Mouse (Mus musculus) G1E (cell line): ENCODE measurements at regions not wholly inside any gene's neighbourhood (a gene's known extent, or its start where the extent isn't known, plus 50 kb on each side); places are given as distances from the start of the nearest gene placed in this dataset.

Experiments
- ATAC-seq: 2 replicates; pipeline ENCODE4 v1.8.0; 2016; ENCODE audit warnings: mild to moderate bottlenecking; ENCODE audit not compliant: insufficient number of reproducible peaks, poor library complexity, low FRiP score, severe bottlenecking; ENCODE audit errors: extremely low read depth
- DNase-seq: peaks from one replicate; pipeline ENCODE4 v3.0.0; 2012; ENCODE audit warnings: low spot score
- H3K27me3 ChIP-seq: 2 replicates; pipeline ENCODE4 v1.6.1; 2012; ENCODE audit warnings: mild to moderate bottlenecking, low read length, inconsistent platforms; ENCODE audit not compliant: insufficient read depth
- H3K36me3 ChIP-seq: replicated peaks from 2 replicates; pipeline ENCODE3; 2012; ENCODE audit warnings: mild to moderate bottlenecking, inconsistent platforms
- H3K4me1 ChIP-seq: 2 replicates; pipeline ENCODE4 v1.6.1; 2012; ENCODE audit warnings: low read depth, low read length, inconsistent platforms, mixed read lengths; ENCODE audit not compliant: insufficient read depth
- H3K4me3 ChIP-seq: 2 replicates; pipeline ENCODE4 v1.5.1; 2012; ENCODE audit warnings: low read depth, mild to moderate bottlenecking, inconsistent platforms, low read length, moderate library complexity, mixed read lengths
- H3K9me3 ChIP-seq: replicated peaks from 2 replicates; pipeline ENCODE4 v1.6.1; 2012; ENCODE audit warnings: inconsistent platforms
- CTCF ChIP-seq: IDR thresholded peaks from 2 replicates; pipeline ENCODE4 v1.5.1; 2012; ENCODE audit warnings: low read depth, low read length, inconsistent platforms, mixed read lengths
- GATA1 ChIP-seq: IDR thresholded peaks from 2 replicates; pipeline ENCODE4 v1.6.1; 2012; ENCODE audit warnings: borderline replicate concordance, low read length, inconsistent platforms, mixed read lengths
- GATA2 ChIP-seq: IDR thresholded peaks from 2 replicates; pipeline ENCODE4 v1.6.1; 2012; ENCODE audit warnings: low read depth, low read length, inconsistent platforms, borderline replicate concordance
- POLR2AphosphoS5 ChIP-seq: IDR thresholded peaks from 2 replicates; pipeline ENCODE4 v1.6.1; 2012; ENCODE audit warnings: low read depth, low read length, inconsistent platforms; ENCODE audit not compliant: insufficient replicate concordance
- TAL1 ChIP-seq: conservative IDR thresholded peaks from 2 replicates; pipeline ENCODE4 v1.6.1; 2012; ENCODE audit warnings: low read depth, low read length, inconsistent platforms, mixed read lengths

DNA sequence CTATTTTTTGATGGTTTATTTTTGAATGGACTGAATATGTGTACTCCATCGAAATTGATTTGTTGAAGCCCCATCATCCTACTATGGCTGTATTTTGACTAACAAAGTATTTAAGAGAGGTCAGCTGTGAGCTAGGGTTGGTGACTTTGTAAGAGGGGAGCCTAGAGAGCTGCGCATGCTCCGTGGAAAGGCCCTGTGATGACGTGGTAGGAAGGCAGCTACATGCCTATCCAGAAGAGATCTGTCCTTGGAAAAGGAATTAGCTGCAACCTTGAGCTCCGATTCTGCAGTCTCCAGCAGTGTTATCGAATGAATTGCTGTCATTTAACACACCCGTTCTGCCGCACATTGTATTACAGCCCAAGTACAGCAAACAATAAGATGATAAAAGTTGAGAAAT is 287.1 kb upstream of the Prickle1 start:
- Histone ChIP-seq H3K4me3 (no peak overlapping the region), H3K9me3 (peaks cover 38% of the 10 kb centered on the region), H3K27me3 (no peaks in the 10 kb centered on the region), H3K4me1 (no peaks in the 10 kb centered on the region), H3K36me3 (no peaks in the 10 kb centered on the region)
- DNase-seq (no peak), ATAC-seq (no peak)
- TF ChIP-seq CTCF (no peak), TAL1 (no peak), GATA1 (no peak), POLR2AphosphoS5 (no peak), GATA2 (no peak)

DNA sequence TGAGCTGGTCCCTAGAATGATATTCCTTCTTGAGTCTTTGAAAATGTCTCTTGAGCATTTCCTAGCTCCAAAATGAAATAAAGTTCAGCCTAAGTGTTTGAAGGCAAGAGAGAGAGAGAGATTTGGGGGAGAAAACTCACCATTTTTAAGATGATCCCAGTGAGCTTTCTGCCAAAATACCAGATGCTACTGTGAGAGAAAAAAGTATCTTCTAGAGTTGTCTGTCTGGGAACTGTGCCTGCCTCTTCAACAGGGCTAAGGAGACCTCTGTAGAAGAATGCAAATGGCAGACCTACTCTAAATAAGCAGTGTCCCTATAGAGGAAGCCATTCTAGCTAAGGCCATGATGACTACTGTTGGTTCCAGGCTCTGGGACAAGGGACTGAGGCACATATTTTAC is 285.6 kb upstream of the Prickle1 start:
- H3K4me1 ChIP-seq: no peaks in the 10 kb centered on the region
- H3K36me3 ChIP-seq: no peaks in the 10 kb centered on the region
- peaks cover 53% of the 10 kb centered on the region for H3K9me3 ChIP-seq
- no peak overlapping the region for H3K4me3 ChIP-seq
- no peaks in the 10 kb centered on the region for H3K27me3 ChIP-seq
- TF ChIP-seq POLR2AphosphoS5 (no peak), CTCF (no peak), GATA1 (no peak), TAL1 (no peak), GATA2 (no peak)
- no peak for DNase-seq
- ATAC-seq: no peak

DNA sequence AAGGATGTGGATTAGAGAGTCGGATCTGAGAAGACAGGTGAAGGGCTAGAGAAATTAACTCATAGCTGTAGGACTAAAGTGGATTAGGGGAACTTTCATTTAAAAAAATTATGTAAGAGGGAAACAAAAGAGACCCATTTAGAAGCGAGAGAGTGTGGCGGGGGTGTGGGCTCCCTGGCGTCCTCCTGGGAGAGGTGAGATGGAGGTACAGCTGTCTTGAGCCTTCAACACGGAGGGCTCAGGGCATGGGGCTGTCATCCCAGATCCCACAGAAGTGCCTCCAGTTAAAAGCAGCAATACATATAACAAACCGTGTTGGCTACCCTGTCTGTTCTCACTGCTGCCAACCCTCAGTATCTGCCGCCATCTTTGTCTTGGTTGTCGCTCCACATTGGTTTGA is 284.6 kb upstream of the Prickle1 start:
- Histone ChIP-seq H3K27me3 (no peaks in the 10 kb centered on the region), H3K36me3 (no peaks in the 10 kb centered on the region), H3K4me1 (no peaks in the 10 kb centered on the region), H3K9me3 (peaks cover 48% of the 10 kb centered on the region), H3K4me3 (no peak overlapping the region)
- TF ChIP-seq POLR2AphosphoS5: no peak
- TF ChIP-seq CTCF: no peak
- no peak for TF ChIP-seq GATA1
- no peak for TF ChIP-seq TAL1
- no peak for TF ChIP-seq GATA2
- no peak for DNase-seq
- ATAC-seq: no peak; the same call in 1 of the 2 replicates

DNA sequence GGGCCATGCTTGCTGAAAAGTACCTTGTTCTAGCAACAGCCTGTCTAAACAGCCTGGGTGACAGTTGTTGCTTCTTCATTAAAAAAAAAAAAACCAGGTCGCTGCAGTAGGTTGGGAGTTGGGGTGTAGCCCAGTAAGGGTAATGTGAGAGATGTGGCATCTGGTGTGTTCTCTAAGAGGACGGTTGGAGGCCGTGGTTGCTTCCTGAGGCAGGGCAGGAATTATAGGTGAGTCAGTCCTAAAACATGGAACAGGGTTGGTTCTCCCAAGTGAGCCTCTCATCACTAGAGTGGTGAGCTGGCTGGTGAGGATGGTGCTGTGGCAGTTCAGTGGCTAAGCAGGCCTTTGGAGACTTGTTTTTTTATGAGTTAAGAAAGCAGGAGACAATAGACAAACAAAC is 283.3 kb upstream of the Prickle1 start:
- ATAC-seq: no peak
- H3K36me3 ChIP-seq: no peaks in the 10 kb centered on the region

DNA sequence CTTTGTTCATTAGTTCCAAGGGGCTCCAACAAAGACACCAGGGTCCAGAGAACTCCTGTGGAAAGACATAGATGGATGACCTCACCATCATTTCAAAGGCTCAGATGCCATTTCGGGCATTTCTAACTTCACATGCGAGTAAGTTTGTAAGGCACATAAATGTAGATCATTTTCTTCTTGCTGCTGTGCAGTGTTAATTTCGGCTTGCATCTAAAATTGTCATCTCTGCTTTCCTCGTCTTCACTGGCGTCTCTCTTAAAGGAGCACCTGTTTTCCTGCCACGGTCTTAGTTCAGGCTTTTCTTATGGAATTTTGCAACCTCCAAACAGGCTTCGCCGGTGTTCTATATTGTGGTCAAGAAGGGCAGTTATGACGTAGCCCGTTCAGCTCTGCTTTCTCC is 280.6 kb upstream of the Prickle1 start:
- H3K27me3 ChIP-seq: no peaks in the 10 kb centered on the region
- H3K9me3 ChIP-seq: peaks cover 38% of the 10 kb centered on the region
- ATAC-seq (no peak), DNase-seq (no peak)
- no peaks in the 10 kb centered on the region for H3K36me3 ChIP-seq
- H3K4me3 ChIP-seq: no peak overlapping the region
- TF ChIP-seq TAL1 (no peak), CTCF (no peak), GATA1 (no peak), POLR2AphosphoS5 (no peak), GATA2 (no peak)
- no peaks in the 10 kb centered on the region for H3K4me1 ChIP-seq

More for the DNA sequence above, 283.3 kb upstream of the Prickle1 start:
- TF ChIP-seq GATA2 (no peak), GATA1 (no peak)
- peaks cover 51% of the 10 kb centered on the region for H3K9me3 ChIP-seq
- no peaks in the 10 kb centered on the region for H3K27me3 ChIP-seq
- H3K4me3 ChIP-seq: no peak overlapping the region
- DNase-seq: no peak
- H3K4me1 ChIP-seq: no peaks in the 10 kb centered on the region

DNA sequence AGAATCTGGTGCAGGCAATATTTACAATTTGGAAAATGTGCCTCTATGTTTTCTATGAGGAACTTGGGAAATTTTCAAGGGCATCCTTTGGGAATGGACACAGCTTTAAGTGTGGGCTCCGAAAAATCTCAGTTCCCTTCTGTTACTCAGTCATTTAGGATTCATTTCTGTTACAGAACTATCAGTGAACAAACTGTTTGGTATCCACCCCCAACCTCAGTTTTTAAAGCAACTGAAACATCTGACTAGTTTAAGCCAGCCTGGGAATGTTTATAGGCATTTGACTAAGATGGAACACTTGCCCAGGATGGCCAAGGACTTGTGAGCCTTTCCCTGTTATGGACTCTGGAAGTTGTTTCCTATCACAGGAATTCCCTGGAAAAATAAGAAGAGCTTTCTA is 280.0 kb upstream of the Prickle1 start:
- H3K4me1 ChIP-seq: no peaks in the 10 kb centered on the region
- no peak for TF ChIP-seq TAL1
- no peak for TF ChIP-seq GATA2
- TF ChIP-seq GATA1: no peak
- DNase-seq (no peak), ATAC-seq (no peak)
- no peak overlapping the region for H3K4me3 ChIP-seq
- no peaks in the 10 kb centered on the region for H3K27me3 ChIP-seq
- H3K9me3 ChIP-seq: peaks cover 38% of the 10 kb centered on the region
- H3K36me3 ChIP-seq: no peaks in the 10 kb centered on the region

DNA sequence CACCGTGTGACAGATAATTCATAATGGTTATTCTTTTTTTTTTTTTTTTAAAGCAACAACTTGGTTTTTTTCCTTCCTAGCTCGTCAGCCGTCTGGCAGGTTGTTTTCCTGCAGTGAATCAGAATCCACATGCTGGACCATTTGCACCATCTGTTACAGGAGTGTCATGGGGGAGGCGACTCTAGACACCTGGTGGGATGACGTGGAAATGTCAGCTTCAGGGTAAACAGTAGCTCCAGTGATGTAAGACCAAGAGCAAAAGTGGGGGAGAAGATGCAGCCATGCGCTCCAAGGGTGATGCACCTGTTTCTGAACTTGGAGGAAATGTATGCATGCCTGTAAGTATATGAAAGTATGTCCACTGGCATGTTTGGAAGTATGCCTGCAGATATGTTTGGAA is 278.5 kb upstream of the Prickle1 start:
- ATAC-seq (no peak), DNase-seq (no peak)
- Histone ChIP-seq H3K36me3 (no peaks in the 10 kb centered on the region), H3K4me3 (no peak overlapping the region), H3K9me3 (peaks cover 29% of the 10 kb centered on the region), H3K27me3 (no peaks in the 10 kb centered on the region), H3K4me1 (no peaks in the 10 kb centered on the region)
- TF ChIP-seq POLR2AphosphoS5 (no peak), GATA2 (no peak), GATA1 (no peak), TAL1 (no peak), CTCF (no peak)
